Mouse (Mus musculus) B cell, adult 2 months (primary cell): Measurements from ENCODE around the gene Fcho2.

Source experiments
- DNase-seq, 2 experiments: peaks; one replicate each; pipeline ENCODE4 v3.0.0; 2022

Fcho2 gene

GRCm38 (mm10) chr13:98710236-98710635 lies 105.0 kb downstream of the Fcho2 start:
- DNase-seq: no peak

GRCm38 (mm10) chr13:98705501-98705900 lies 109.7 kb downstream of the Fcho2 start:
- DNase-seq: no peak

GRCm38 (mm10) chr13:98703786-98704185 lies 111.5 kb downstream of the Fcho2 start:
- no peak for DNase-seq

DNA sequence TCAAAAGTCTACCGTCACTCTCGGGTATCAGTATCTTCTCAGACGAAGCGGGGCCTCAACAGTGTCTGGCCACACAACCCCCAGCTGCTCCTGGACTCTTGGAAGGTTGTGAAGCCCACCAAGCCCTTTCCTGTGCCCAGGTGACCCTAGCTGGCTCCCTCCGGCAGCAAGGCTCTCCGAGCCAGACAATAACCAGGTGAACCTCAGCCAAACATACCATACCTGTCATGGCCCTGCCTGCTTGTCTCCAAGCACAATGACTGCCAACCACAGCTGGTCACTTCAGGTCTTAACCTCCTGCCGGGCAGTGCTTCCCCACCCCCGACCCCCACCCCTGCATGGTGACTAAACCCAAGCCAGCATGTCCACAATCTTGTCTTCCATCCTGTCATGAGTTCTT lies 112.9 kb downstream of the Fcho2 start:
- DNase-seq: no peak

- DNase-seq: no peak
These were observed 114.0 kb downstream of the Fcho2 start for GRCm38 (mm10) chr13:98701309-98701675.

GRCm38 (mm10) chr13:98700661-98701308 lies 114.5 kb downstream of the Fcho2 start:
- no peak for DNase-seq

DNA sequence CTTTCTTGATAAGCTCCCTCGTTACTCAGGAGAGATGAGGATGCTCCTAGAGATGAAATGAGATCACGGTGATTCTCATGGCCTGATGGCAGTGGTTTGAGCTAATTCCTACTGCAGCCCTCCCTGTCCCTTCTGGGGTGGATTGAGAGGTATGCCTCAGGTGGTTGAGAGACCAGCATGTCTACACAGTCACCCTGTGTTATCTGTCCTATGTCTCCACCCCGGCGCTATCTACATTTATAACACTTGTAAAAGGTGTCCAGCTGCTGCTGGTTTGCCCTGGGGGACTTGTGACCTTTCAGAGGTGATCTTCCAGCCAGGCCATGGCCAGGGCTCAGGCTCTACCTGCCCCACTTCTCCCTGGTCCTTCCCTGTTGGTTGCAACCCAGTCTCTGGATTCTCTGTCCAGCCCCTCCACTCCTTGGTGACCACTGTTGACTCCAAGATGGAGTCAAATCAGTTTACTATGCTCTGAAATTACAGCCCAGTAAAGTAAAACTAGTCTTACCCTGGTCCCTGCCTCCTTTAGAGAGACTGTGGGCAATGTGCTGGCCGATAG lies 115.2 kb downstream of the Fcho2 start:
- DNase-seq: no peak

GRCm38 (mm10) chr13:98699051-98699744 lies 116.1 kb downstream of the Fcho2 start:
- no peak for DNase-seq

DNA sequence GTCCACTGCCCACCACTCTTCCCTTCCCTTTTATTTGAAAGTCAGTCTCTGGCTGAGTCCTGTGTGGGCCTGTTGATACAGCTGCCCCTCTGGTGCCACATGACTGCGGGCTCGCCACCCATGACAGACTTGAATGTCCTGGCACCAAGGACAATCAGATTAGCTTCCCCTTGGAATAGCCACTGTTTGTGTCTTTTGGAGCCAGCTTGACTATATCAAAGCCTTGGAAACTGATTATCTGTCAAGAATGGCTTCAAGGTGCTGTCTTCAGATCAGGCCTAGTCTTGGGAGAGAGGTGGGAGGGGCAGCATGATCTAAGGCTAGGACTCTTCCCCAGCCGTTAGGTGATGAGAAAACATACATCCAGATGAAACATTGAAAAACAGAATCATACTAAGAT lies 118.5 kb downstream of the Fcho2 start:
- DNase-seq: no peak

DNA sequence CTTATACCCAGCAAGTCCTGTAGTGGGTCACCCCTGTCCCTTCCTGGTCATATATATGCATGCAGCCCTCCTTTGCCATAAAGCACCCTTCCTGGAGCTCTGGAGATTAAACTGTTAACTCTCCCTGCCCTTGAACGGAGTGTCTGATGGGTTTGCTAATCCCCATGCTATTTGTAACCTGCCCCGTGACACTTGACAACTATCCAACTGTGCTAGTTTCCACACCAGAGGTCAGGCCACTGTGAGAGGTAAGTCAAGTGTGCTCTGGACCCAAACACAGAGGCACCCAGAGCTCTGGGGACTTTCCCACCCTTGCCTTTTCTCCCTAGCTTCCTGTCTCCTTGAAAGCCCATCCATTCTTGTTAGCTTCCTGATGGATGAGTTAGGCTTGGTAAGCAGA lies 119.7 kb downstream of the Fcho2 start:
- DNase-seq: no peak

- no peak for DNase-seq
These were observed 120.4 kb downstream of the Fcho2 start, which contains the start of gene Tmem171 for GRCm38 (mm10) chr13:98694773-98695314. Gene Tmem171, minus strand, starts transcription at chr13:98694834.

DNA sequence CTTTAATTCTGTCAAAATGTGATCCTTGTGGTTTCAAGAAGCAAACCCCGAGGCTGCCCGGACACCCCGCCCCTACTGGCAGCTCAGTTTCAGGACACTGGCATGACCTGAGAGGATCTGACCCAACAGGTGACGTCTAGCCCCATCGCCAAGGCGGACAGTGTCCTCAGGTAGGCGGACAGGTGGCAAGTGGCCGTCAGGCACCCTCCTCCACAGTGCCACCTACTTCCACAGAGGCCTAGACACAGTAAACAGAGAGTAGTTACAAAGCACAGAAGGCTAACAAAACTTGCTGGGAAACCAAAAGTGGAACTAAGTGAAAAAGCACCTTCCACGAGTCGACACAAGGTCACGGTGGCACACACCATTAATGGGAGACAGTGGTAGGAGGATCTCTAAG lies 121.9 kb downstream of the Fcho2 start:
- DNase-seq: no peak

- DNase-seq: no peak
These were observed 123.2 kb downstream of the Fcho2 start for GRCm38 (mm10) chr13:98691956-98692515.

- DNase-seq: no peak
These were observed 124.4 kb downstream of the Fcho2 start for GRCm38 (mm10) chr13:98690886-98691285.

DNA sequence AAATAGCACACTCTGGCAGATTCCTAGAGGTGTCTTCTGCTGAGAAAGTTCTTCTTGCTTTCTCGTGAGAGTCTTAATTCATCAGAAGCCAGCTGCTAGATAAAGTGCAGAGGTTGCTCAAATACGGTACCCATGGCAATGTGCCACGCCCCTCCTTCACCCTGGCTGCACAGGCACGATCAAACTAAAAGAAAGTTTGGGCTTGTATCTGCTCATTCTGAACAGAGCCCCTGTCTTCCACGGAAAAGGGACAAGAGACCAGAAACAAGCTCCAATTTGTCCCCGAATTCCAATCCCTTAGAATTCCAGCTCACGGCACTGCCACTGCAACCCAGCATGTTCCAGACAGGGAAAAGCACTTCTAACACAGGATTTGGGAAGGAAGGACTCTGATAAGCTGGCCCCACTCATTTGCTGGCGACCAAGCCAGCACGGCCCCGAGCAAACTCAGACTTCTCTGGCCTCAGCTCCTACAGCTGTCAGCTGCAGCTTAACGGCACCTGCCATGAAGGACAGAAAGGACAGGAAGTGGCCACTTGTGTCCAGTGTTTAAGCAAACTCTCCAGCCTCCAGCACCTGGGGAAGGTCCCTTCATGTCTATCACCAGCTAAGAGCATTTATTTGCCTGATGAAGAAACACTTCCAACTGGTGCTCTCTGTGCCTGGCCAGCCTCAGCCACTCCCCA lies 125.5 kb downstream of the Fcho2 start:
- DNase-seq: no peak

- DNase-seq: no peak
These were observed 127.3 kb downstream of the Fcho2 start for GRCm38 (mm10) chr13:98687931-98688330.

DNA sequence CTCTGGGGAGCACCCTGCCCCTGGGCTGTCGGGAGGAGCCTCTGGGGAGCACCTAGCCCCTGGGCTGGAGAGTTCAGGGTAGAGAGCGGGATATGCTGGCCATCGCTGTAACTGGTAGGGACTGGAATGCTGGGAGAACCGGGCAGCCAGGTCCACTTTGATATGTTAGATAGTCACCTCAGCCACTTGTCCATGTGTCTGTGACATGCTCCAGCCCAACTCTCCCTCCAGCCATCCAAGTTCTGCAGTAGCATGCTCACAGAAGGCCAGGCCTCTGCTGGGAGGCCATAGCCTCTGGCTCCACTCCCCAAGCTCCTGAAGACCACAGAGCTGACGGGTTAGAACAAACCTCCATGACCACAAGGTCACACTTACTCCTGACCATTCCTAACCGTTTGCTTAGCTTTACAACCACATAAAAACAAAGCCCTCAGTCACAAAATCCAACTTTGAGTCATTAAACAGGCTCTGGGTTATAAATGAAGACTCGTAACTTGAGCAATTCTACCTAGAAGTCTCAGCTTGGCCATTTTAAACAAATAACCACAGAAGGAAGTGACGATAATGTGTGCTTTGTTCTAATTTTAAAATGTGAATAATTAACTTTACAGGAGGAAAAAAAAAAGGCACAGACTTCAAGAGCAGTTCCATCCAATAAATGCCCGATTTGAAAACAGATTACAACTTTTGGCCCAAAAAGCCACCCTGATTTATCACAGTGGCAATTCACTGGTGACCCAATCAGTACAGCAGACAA lies 130.9 kb downstream of the Fcho2 start:
- no peak for DNase-seq

DNA sequence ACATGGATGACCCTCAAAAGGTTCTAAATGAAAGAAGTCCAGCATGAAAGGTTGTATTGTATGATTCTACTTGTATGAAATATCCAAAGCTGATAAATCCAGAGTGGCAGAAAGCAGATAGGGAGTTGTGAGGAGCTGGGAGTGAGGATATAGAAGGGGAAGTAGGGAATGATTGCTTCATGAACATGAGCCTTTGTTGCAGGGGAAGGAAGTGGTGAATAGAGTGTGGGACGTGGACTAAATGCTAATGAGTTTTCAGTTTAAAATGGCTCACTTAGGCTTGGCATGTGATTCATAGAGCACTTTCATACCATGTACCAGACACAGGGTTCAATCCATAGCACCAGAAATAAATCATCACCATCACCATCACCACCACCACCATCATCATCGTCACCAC lies 131.8 kb downstream of the Fcho2 start:
- no peak for DNase-seq

DNA sequence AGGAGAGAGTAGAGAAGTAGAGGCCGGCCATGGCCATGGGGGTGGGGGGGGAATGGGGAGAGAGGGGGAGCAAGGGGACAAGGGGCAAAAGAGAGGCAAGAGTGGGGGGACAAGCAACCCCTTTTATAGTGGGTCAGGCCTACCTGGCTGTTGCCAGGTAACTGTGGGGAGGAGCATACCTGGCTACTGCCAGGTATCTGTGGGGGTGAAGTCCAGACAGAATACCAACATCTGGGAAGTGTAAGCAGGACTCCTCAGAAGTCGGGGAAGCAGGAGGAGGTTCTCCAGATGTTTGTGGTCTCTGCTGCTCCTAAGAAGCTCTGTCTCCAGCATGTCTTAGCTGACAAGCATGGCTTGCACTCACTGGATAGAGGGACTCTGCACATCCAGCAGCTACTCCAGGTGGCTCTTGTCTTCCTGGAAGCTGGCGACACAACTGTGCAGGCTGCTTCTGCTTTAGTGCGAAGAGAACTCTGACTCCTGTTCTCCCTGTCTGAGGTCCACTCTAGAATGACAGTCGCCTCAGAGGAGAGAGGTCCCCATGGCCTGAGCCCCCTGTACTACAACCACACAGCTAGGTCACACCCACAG lies 134.7 kb downstream of the Fcho2 start:
- no peak for DNase-seq

- peak; percentile 9 to 21 for DNase-seq
These were observed 135.6 kb downstream of the Fcho2 start for GRCm38 (mm10) chr13:98679631-98680041.

DNA sequence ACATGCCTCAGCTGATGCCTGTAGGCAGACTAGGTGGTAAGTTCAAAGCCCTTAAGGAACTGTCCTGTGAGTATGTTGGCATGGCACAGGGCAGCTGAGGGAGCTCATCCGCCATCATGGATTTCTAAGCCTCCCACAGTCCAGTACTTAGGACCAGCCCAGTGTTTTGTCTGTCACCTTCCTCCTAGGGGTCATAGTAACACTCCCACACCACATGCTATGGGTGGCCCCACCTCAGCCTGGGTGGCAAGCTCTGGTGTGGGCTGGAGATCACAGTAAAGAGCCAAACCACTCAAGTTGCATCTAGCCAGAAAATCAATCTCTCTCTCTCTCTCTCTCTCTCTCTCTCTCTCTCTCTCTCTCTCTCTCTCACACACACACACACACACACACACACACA lies 136.0 kb downstream of the Fcho2 start:
- no peak for DNase-seq

DNA sequence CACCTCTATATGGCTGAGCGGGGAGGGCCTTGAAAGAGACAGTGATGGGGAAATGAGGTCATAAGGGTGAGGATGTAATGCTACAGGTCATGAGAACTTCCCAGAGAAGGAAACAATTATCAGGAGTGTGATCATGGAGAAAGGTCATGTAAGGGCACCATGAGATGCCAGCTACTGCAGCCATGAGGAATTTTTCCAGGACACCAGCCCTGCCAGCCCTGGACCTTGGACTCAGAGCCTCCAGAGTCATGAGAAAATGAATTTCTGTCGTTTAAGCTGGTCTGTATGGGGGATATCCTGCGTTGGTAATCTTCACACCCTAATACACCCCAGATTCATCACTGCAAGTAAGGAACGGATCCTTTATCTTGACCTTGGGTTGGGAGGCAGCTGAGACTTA lies 141.3 kb downstream of the Fcho2 start:
- DNase-seq: no peak
